Mouse (Mus musculus) lung, embryonic 14.5 days (tissue): ENCODE measurements at regions not wholly inside any gene's neighbourhood (a gene's known extent, or its start where the extent isn't known, plus 50 kb on each side); places are given as distances from the start of the nearest gene placed in this dataset.

ENCODE experiments used
- ATAC-seq: fragments of 200-750 bp; cut with Nextera tagmentation; 2 replicates; pipeline ENCODE4 v1.8.0; 2017; ENCODE audit warnings: mild to moderate bottlenecking, moderate TSS enrichment, moderate library complexity; ENCODE audit not compliant: insufficient read depth
- DNase-seq: peaks from one replicate; pipeline ENCODE4 v3.0.0-alpha.2; 2015
- H3K27ac ChIP-seq: fragments of 300-500 bp; sonication (generic); 2 replicates; pipeline ENCODE4 v1.5.1; 2014; ENCODE audit warnings: low read depth, mild to moderate bottlenecking, moderate library complexity
- H3K27me3 ChIP-seq: fragments of 300-500 bp; sonication (generic); 2 replicates; pipeline ENCODE4 v1.6.1; 2014; ENCODE audit warnings: low read length, control low read depth; ENCODE audit not compliant: insufficient read depth
- H3K36me3 ChIP-seq: fragments of 300-500 bp; sonication (generic); 2 replicates; pipeline ENCODE4 v1.6.1; 2014; ENCODE audit warnings: control low read depth; ENCODE audit not compliant: insufficient read depth
- H3K4me1 ChIP-seq: fragments of 300-500 bp; sonication (generic); 2 replicates; pipeline ENCODE4 v1.6.1; 2014; ENCODE audit warnings: antibody characterized with exemption, control low read depth; ENCODE audit not compliant: insufficient read depth
- H3K4me2 ChIP-seq: fragments of 300-500 bp; sonication (generic); 2 replicates; pipeline ENCODE4 v1.6.1; 2014; ENCODE audit warnings: mild to moderate bottlenecking
- H3K4me3 ChIP-seq: fragments of 300-500 bp; sonication (generic); 2 replicates; pipeline ENCODE4 v1.5.1; 2014; ENCODE audit warnings: low read depth, low read length
- H3K9ac ChIP-seq: fragments of 300-500 bp; sonication (generic); 2 replicates; pipeline ENCODE4 v1.6.1; 2014
- H3K9me3 ChIP-seq: fragments of 300-500 bp; sonication (generic); 2 replicates; pipeline ENCODE4 v1.6.1; 2016; ENCODE audit warnings: low read depth, low read length, control low read depth
- CTCF ChIP-seq: IDR thresholded peaks from 2 replicates; pipeline ENCODE4 v1.5.1; 2016; ENCODE audit warnings: antibody characterized with exemption, low read depth
- WGBS: fragments of 180-500 bp; shearing (Covaris S2); extraction: QIAGEN DNeasy Blood & Tissue Kit; methylation state at CpG from one replicate; pipeline ENCODE4 v1.1.7; 2014; 5-methylcytosine and 5-hydroxymethylcytosine counted together

DNA sequence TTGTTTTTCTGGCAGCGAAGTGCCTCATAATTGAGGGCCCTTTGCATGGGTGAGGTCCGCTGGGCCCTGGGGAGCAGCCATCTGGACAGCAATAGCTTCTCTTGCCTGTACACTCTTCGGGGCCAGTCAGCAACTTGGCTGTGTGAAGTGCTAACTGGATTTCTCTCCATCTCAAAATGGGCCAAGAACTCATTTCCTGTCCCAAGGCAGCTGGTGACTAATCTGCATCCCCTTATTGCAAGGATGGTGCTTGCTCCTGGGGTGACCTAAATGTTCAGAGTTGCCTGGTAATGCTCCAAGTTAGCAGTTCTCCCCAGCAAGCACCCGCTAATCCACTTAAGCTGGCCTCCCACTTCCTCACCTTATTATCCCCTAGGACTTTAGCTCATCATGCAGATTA lies 346.2 kb upstream of the BB014433 start:
- H3K36me3 ChIP-seq = no peaks in the 10 kb centered on the region
- H3K9ac ChIP-seq = no peak overlapping the region
- no peaks in the 10 kb centered on the region for H3K27me3 ChIP-seq
- no peak for TF ChIP-seq CTCF
- no peak overlapping the region for H3K4me2 ChIP-seq
- ATAC-seq = no peak
- no peak overlapping the region for H3K4me3 ChIP-seq
- H3K9me3 ChIP-seq = no peaks in the 10 kb centered on the region
- H3K27ac ChIP-seq = no peak overlapping the region
- WGBS = 62% methylated on average over 4 of the region's 4 CpGs
- DNase-seq = no peak
- H3K4me1 ChIP-seq = no peaks in the 10 kb centered on the region

DNA sequence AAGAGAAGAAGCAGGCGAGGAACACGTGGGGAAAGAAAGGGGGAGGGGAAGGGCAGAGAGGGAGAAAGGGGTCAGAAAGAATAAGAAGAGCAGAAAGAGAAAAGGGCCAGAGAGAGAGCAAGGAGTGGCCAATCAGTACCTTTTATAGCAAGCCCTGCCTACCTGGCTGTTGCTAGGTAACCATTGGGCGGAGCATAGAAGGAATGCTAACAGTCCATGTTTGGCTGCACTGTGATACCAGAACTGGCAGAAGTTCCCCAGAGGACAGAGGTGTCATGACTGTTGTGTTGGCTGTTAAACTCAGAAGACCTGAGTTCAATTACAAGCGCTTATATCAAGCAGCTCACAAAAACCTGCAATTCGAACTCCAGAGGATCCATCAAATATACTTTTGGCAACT lies 342.9 kb upstream of the BB014433 start:
- DNase-seq (no peak), ATAC-seq (no peak)
- no peaks in the 10 kb centered on the region for H3K9me3 ChIP-seq
- H3K27ac ChIP-seq = no peak overlapping the region
- no peaks in the 10 kb centered on the region for H3K4me1 ChIP-seq
- WGBS = 86% methylated on average over 5 of the region's 5 CpGs
- no peak overlapping the region for H3K4me2 ChIP-seq
- no peak overlapping the region for H3K4me3 ChIP-seq
- no peaks in the 10 kb centered on the region for H3K27me3 ChIP-seq
- no peak overlapping the region for H3K9ac ChIP-seq
- TF ChIP-seq CTCF = no peak
- H3K36me3 ChIP-seq = no peaks in the 10 kb centered on the region

DNA sequence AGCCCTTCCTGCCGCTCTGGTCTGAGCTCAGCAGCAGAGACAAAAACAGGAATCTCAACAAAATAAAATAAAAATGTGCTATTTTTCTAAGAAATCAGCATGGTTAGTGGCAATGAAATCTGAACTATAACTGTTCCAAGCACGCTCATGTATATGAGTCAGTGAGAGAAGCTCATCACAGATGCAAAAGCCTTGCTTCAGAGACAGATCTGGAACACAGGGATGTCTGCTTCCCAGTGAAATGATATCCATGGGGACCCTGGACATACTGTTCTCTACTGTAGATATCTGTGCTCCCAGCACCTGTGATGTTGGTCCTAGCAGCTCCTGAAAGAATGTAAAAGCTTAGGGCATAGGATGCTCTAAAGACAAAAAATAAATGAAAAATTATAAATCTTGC lies 321.2 kb upstream of the BB014433 start:
- Histone ChIP-seq H3K9ac (no peak overlapping the region), H3K27ac (no peak overlapping the region), H3K4me1 (no peaks in the 10 kb centered on the region), H3K9me3 (no peaks in the 10 kb centered on the region), H3K4me3 (no peak overlapping the region), H3K27me3 (no peaks in the 10 kb centered on the region), H3K4me2 (no peak overlapping the region), H3K36me3 (no peaks in the 10 kb centered on the region)
- WGBS = 67% methylated on average over 2 of the region's 2 CpGs
- DNase-seq = no peak
- ATAC-seq = no peak
- no peak for TF ChIP-seq CTCF

DNA sequence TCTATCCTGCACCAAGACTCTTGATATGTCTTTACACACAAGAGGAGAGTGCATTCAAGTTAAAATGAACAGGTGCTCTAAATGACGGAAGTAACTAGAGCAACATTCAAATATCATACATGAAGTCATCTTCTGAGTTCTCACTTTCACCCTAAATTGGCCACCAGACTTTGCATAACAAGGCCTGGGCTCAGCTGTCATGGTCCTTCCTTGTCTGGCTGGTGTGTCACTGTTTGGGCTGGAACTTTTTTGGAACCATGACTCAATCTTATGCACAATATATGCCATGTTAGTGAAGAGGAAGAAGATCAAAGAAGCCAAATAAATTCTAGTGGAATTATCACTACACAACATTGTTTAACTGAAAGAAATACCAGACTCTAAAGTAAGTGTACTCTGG lies 318.7 kb upstream of the BB014433 start:
- Histone ChIP-seq H3K27ac (no peak overlapping the region), H3K9ac (no peak overlapping the region), H3K36me3 (no peaks in the 10 kb centered on the region), H3K9me3 (no peaks in the 10 kb centered on the region), H3K27me3 (no peaks in the 10 kb centered on the region), H3K4me3 (no peak overlapping the region), H3K4me2 (no peak overlapping the region), H3K4me1 (no peaks in the 10 kb centered on the region)
- TF ChIP-seq CTCF = no peak
- 95% methylated on average over 1 of the region's 1 CpGs for WGBS
- ATAC-seq = no peak
- DNase-seq = no peak

DNA sequence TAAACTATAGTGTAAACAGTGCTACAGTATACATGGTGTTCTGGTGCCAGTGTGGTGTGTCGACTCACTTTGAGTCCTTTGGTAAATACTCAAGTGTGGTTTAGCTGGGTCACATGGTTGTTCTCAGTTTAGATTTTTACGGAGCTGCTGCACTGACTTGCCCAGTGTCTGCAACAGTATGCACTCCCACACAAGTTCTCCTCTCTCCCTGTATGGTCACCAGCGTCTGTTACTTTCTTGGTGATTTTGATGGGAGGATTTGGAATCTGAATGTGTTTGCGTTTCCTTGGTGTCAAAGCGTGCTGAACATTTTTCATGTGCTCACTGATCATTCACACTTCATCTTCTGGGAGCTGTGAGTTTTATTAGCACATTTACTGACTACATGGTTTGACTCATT lies 298.3 kb upstream of the BB014433 start:
- Histone ChIP-seq H3K4me3 (no peak overlapping the region), H3K4me1 (no peaks in the 10 kb centered on the region), H3K27ac (no peak overlapping the region), H3K27me3 (no peaks in the 10 kb centered on the region), H3K9me3 (no peaks in the 10 kb centered on the region), H3K9ac (no peak overlapping the region), H3K36me3 (no peaks in the 10 kb centered on the region), H3K4me2 (no peak overlapping the region)
- DNase-seq (no peak), ATAC-seq (no peak)
- TF ChIP-seq CTCF = no peak
- WGBS = 60% methylated on average over 5 of the region's 5 CpGs

DNA sequence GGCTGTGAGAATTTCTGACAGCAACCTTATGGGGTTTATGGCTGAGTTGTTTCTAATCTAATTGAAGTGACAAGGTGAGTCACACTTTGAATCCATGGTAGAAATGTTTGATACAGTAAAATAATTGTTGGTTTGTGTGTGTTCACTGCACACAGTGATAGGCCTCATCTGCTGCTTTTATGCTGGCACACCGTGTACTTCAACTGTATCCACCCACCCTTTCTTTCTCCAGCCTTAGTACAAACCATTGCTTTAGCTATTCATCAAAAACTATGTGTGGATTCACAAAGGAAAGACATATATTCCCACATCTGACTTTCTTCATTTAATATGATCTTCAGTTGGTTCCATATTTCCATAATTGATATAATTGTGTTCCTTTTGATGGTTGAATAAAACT lies 297.7 kb upstream of the BB014433 start:
- 78% methylated on average over 1 of the region's 1 CpGs for WGBS
- no peaks in the 10 kb centered on the region for H3K36me3 ChIP-seq

DNA sequence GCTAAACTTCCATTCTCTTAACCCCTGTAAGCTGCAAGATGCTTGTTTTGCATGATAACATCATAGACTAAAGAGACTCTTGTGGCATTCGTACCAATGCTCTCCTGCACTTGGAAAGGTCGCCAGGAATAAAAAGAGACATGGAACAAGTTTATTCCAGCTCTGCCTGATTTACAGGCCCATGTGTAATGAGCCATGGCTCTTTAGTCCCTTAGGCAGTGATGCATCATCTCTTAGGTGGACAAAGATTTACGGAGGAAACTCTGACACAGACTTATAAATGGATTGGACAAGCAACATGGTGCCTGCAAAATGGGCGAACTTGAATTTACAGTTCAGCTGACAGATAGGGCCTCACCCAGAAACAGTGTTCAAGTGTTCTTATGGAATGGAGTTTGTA lies 288.7 kb upstream of the BB014433 start:
- Histone ChIP-seq H3K4me1 (no peaks in the 10 kb centered on the region), H3K27ac (no peak overlapping the region), H3K27me3 (no peaks in the 10 kb centered on the region), H3K4me2 (no peak overlapping the region), H3K9me3 (no peaks in the 10 kb centered on the region), H3K9ac (no peak overlapping the region), H3K36me3 (no peaks in the 10 kb centered on the region), H3K4me3 (no peak overlapping the region)
- TF ChIP-seq CTCF = no peak
- DNase-seq (no peak), ATAC-seq (no peak)
- WGBS = 83% methylated on average over 4 of the region's 4 CpGs

More for the DNA sequence above, 297.7 kb upstream of the BB014433 start:
- Histone ChIP-seq H3K4me2 (no peak overlapping the region), H3K4me1 (no peaks in the 10 kb centered on the region), H3K4me3 (no peak overlapping the region), H3K27ac (no peak overlapping the region), H3K9me3 (no peaks in the 10 kb centered on the region), H3K9ac (no peak overlapping the region), H3K27me3 (no peaks in the 10 kb centered on the region)
- TF ChIP-seq CTCF = no peak
- ATAC-seq (no peak), DNase-seq (no peak)

DNA sequence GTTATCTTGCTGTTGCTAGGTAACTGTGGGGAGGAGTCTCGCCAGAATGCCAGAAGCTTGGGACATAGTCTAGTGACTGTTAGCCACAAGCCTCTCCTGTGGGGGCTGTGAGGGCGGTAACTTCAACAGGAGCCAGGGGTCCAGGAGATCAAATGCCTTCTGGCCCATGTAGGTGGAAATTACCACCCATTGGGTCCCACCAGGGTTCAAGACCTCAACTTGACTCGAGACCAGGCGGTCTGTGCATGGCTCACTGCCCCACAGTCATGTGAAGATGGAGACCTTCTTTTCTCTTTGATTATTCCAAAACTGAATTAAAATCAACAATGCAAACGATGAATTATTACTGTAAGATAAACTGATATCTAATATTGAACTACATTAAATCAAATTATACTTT lies 281.4 kb upstream of the BB014433 start:
- H3K9me3 ChIP-seq = no peaks in the 10 kb centered on the region
- ATAC-seq = no peak
- no peak for TF ChIP-seq CTCF

More for the DNA sequence above, 281.4 kb upstream of the BB014433 start:
- WGBS = 31% methylated on average over 5 of the region's 5 CpGs
- Histone ChIP-seq H3K4me1 (no peaks in the 10 kb centered on the region), H3K27me3 (no peaks in the 10 kb centered on the region), H3K27ac (no peak overlapping the region), H3K36me3 (no peaks in the 10 kb centered on the region), H3K4me3 (no peak overlapping the region), H3K4me2 (no peak overlapping the region), H3K9ac (no peak overlapping the region)
- no peak for DNase-seq
